Mouse (Mus musculus): ENCODE data around the gene Foxd4.

The Foxd4 gene

GRCm38 (mm10) chr19:24873873-24874272, 27.1 kb downstream of the Foxd4 start:
- no peak for DNase-seq

- DNase-seq, result peak; percentile 7
Observed at GRCm38 (mm10) chr19:24871037-24871635, 29.9 kb downstream of the Foxd4 start.

GRCm38 (mm10) chr19:24865436-24865835, 35.6 kb downstream of the Foxd4 start:
- DNase-seq, result no peak

GRCm38 (mm10) chr19:24861612-24862451, 39.2 kb downstream of the Foxd4 start, which contains the start of gene Pgm5:
Gene Pgm5, minus strand, starts transcription at chr19:24861855.
- no peak for DNase-seq

GRCm38 (mm10) chr19:24861276-24861611, 39.8 kb downstream of the Foxd4 start:
- DNase-seq, result no peak

- DNase-seq, result no peak
Observed at GRCm38 (mm10) chr19:24851456-24852315, 49.3 kb downstream of the Foxd4 start.

Measured in cerebellum, adult 9-11 months (tissue).